Mouse (Mus musculus): ENCODE data around the gene Acadm.

The Acadm gene

GRCm38 (mm10) chr3:153944335-153944990 is at the start of gene Acadm:
Gene Acadm (minus strand): TSS chr3:153944632.
- DNase-seq (ENCODE audit: low spot score): peak; percentile 98

- DNase-seq (ENCODE audit: low spot score): peak; percentile 74
Observed at GRCm38 (mm10) chr3:153984428-153985340, 40.3 kb upstream of the Acadm start.

- DNase-seq (ENCODE audit: low spot score): no peak
Observed at GRCm38 (mm10) chr3:153980611-153981010, 36.2 kb upstream of the Acadm start.

- DNase-seq (ENCODE audit: low spot score): no peak
Observed at GRCm38 (mm10) chr3:153975791-153976190, 31.4 kb upstream of the Acadm start.

- DNase-seq (ENCODE audit: low spot score): peak; percentile 18
Observed at GRCm38 (mm10) chr3:153975060-153975459, 30.6 kb upstream of the Acadm start.

- DNase-seq (ENCODE audit: low spot score): peak; percentile 11
Observed at GRCm38 (mm10) chr3:153973949-153974760, 29.7 kb upstream of the Acadm start.

GRCm38 (mm10) chr3:153973171-153973948 is 28.9 kb upstream of the Acadm start, which contains the start of gene Slc44a5:
Gene Slc44a5 (plus strand): TSS chr3:153973436.
- peak; percentile 71 for DNase-seq (ENCODE audit: low spot score)

GRCm38 (mm10) chr3:153969451-153969850 is 25.0 kb upstream of the Acadm start:
- DNase-seq (ENCODE audit: low spot score): no peak

- peak; percentile 81 for DNase-seq (ENCODE audit: low spot score)
Observed at GRCm38 (mm10) chr3:153968549-153968948, 24.1 kb upstream of the Acadm start.

GRCm38 (mm10) chr3:153967447-153967846 is 23.0 kb upstream of the Acadm start:
- no peak for DNase-seq (ENCODE audit: low spot score)

- peak; percentile 77 for DNase-seq (ENCODE audit: low spot score)
Observed at GRCm38 (mm10) chr3:153961632-153962389, 17.4 kb upstream of the Acadm start.

GRCm38 (mm10) chr3:153960884-153961283 is 16.5 kb upstream of the Acadm start:
- no peak for DNase-seq (ENCODE audit: low spot score)

GRCm38 (mm10) chr3:153959731-153960207 is 15.3 kb upstream of the Acadm start:
- DNase-seq (ENCODE audit: low spot score): no peak

GRCm38 (mm10) chr3:153959035-153959730 is 14.8 kb upstream of the Acadm start:
- DNase-seq (ENCODE audit: low spot score): peak; percentile 85

- DNase-seq (ENCODE audit: low spot score): no peak
Observed at GRCm38 (mm10) chr3:153957916-153958315, 13.5 kb upstream of the Acadm start.

- no peak for DNase-seq (ENCODE audit: low spot score)
Observed at GRCm38 (mm10) chr3:153948176-153948575, 3.7 kb upstream of the Acadm start.

- no peak for DNase-seq (ENCODE audit: low spot score)
Observed at GRCm38 (mm10) chr3:153947271-153947670, 2.8 kb upstream of the Acadm start.

GRCm38 (mm10) chr3:153943901-153944334 is 514 bp downstream of the Acadm start:
- no peak for DNase-seq (ENCODE audit: low spot score)

GRCm38 (mm10) chr3:153943003-153943640 is 1.3 kb downstream of the Acadm start:
- no peak for DNase-seq (ENCODE audit: low spot score)
